Mouse (Mus musculus) cortical plate, adult 2 months (tissue): ENCODE results near the gene Pex26.

Experiments used
- CTCF ChIP-seq: fragments of 200-500 bp; IDR thresholded peaks from 2 replicates; pipeline ENCODE4 v1.5.1; 2011; ENCODE audit warnings: mild to moderate bottlenecking, control low read depth, low read length; ENCODE audit not compliant: insufficient read depth; ENCODE audit errors: extremely low read depth
- POLR2A ChIP-seq: fragments of 200-500 bp; IDR thresholded peaks from 2 replicates; pipeline ENCODE4 v1.6.1; 2011; ENCODE audit warnings: mild to moderate bottlenecking, low read length, control low read depth; ENCODE audit not compliant: insufficient read depth; ENCODE audit errors: extremely low read depth

DNA sequence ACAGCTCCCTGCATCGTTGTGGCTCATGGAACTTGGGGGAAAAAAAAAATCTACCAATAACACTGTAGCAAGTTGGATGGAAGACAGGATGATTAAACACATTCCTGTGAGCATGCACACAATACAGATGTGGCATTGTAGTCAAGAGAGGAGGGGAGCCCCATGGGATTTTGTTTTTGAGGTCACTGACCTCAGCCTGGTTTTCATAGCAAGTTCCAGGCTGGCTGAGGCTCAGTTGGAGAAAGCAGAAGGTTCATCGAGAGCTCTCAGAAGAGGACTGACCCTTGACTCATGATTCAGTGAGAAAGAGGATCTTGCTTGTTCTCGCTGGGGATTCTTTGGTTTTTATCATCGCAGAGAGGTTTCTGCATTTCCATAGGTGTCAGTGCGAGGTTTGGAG lies 48.6 kb upstream of the Pex26 start:
- TF ChIP-seq POLR2A (no peak), CTCF (no peak)
